Mouse (Mus musculus) embryo, embryonic 10 days (tissue): Measurements from ENCODE around the gene Hoxb3.

ENCODE experiments used
- DNase-seq: peaks from one replicate; pipeline ENCODE4 v3.0.0-alpha.2; 2015; ENCODE audit warnings: low spot score

Hoxb3 gene

GRCm38 (mm10) chr11:96317608-96318367 is 5.3 kb upstream of the Hoxb3 start, which contains the start of gene Hoxb4:
TSS of gene Hoxb4 (plus strand) at chr11:96318267.
- peak; percentile 78 for DNase-seq

- peak; percentile 89 for DNase-seq
Observed at GRCm38 (mm10) chr11:96318368-96319070, 4.6 kb upstream of the Hoxb3 start.

GRCm38 (mm10) chr11:96319071-96319902 is 3.8 kb upstream of the Hoxb3 start:
- DNase-seq, result peak; percentile 77

- peak; percentile 69 for DNase-seq
Observed at GRCm38 (mm10) chr11:96319910-96320309, 3.2 kb upstream of the Hoxb3 start.

- DNase-seq, result peak; percentile 75
Observed at GRCm38 (mm10) chr11:96320688-96321087, 2.4 kb upstream of the Hoxb3 start.

GRCm38 (mm10) chr11:96321846-96322245 is 1.3 kb upstream of the Hoxb3 start:
- DNase-seq, result no peak

- DNase-seq, result no peak
Observed at GRCm38 (mm10) chr11:96322738-96323137, 388 bp upstream of the Hoxb3 start.

- peak; percentile 90 for DNase-seq
Observed at GRCm38 (mm10) chr11:96324125-96324524, 999 bp downstream of the Hoxb3 start.

- no peak for DNase-seq
Observed at GRCm38 (mm10) chr11:96324965-96325364, 1.8 kb downstream of the Hoxb3 start.

GRCm38 (mm10) chr11:96325747-96326212 is 2.7 kb downstream of the Hoxb3 start:
- peak; percentile 75 for DNase-seq

GRCm38 (mm10) chr11:96326705-96327104 is 3.6 kb downstream of the Hoxb3 start:
- no peak for DNase-seq

GRCm38 (mm10) chr11:96327122-96327521 is 4.0 kb downstream of the Hoxb3 start:
- DNase-seq, result no peak

- no peak for DNase-seq
Observed at GRCm38 (mm10) chr11:96327750-96328149, 4.6 kb downstream of the Hoxb3 start.

GRCm38 (mm10) chr11:96328605-96329004 is 5.5 kb downstream of the Hoxb3 start:
- no peak for DNase-seq

- DNase-seq, result no peak
Observed at GRCm38 (mm10) chr11:96332105-96332504, 9.0 kb downstream of the Hoxb3 start.

- no peak for DNase-seq
Observed at GRCm38 (mm10) chr11:96332618-96333032, 9.5 kb downstream of the Hoxb3 start.

GRCm38 (mm10) chr11:96333241-96334001 is 10.3 kb downstream of the Hoxb3 start:
- DNase-seq, result peak; percentile 70

GRCm38 (mm10) chr11:96334002-96334364 is 10.9 kb downstream of the Hoxb3 start:
- no peak for DNase-seq

GRCm38 (mm10) chr11:96334998-96335397 is 11.9 kb downstream of the Hoxb3 start:
- no peak for DNase-seq

GRCm38 (mm10) chr11:96336597-96336996 is 13.5 kb downstream of the Hoxb3 start:
- DNase-seq, result no peak

- no peak for DNase-seq
Observed at GRCm38 (mm10) chr11:96337026-96337425, 13.9 kb downstream of the Hoxb3 start.
